Mouse (Mus musculus) frontal cortex, adult 2 months (tissue): ENCODE results near the gene Plcb2. TPM values are rescaled to one million over a fixed set of nuclear protein-coding genes. Genes with fewer than 3 reads are reported as not detected.

Source experiments
- DNase-seq, 2 experiments: peaks; one replicate each; pipeline ENCODE4 v3.0.0; 2022; ENCODE audit warnings: low spot score in 1 of 2; ENCODE audit errors: extremely low spot score in 1 of 2
- polyA plus RNA-seq: library from polyadenylated mRNA; depleted of rRNA; stranded (reverse); fragments of >200 nt; gene quantifications from 2 replicates; pipeline ENCODE4 v1.2.3, GENCODE M21; 2012

The Plcb2 gene
- polyA plus RNA-seq, 1 experiment: 3.5 TPM

DNA sequence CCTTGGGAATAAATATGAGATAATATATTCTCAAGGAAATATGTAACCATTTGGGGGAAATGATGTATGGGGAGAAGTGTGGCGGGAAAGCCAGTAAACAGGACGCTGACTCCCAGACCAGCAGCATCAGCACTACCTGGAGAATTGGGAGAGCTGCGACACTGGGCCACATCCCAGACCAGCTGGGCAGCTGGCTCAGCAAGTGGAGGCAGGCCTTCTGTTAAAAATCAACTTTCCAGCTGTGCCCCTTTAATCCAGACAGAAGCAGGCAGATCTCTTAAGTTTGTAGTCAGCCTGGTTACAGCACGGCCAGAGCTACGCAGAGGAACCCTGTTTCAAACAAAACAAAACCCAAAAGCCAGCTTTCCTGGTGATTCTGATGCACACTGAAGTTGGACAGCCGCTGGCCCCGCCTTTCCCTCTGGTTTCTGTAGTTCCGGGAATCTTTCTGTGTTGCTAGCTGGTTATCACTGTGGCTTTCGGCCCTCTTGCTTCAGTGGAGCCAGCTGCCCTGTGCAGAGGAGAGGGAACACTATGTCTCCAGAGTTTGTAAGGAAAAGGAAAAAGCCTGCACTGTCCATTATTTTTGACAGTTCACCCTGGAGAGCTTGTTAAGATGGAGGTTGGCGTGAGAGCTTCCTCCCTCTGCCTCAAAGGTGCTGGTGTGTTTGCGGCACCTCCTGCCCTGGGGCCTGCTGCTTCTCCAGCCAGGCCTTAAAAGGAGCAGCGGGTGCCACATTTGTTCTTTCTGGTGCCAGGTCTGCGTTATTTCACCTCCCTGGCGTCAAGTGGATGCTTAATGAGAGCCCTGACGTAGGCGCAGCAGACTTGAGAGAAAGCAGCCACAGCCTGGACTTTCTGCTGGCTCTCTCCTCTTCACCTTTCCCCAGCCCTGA is 23.9 kb upstream of the Plcb2 start:
- DNase-seq: no peak

GRCm38 (mm10) chr2:118750476-118750875 is 22.2 kb upstream of the Plcb2 start:
- DNase-seq: no peak

DNA sequence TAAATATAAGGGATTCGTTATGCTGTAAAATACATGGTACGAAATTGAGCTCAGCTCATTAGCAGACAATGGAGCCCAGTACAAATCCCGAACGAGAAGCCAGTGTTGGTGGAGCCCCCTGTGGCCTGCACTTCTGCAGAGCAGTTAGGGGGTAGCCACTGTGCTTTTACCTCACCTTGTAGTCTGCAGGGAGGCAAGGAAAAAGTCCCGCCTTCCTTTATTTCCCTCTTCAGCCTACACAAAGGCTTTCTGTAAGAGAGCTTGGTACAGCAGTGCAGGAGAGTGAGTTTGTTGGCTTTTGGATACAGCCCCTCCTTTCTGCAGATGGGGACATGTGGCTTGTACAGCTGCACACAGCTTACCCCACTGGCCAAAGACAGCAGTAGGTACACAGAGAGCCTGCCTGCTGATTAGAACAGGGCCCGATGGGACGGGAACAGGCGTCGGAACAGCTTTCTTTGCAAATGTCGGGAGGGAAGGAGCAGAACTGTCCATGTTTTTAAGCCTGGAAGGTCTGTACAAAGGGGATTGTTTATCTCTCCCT is 21.2 kb upstream of the Plcb2 start:
- DNase-seq: no peak

GRCm38 (mm10) chr2:118747301-118747960 is 19.2 kb upstream of the Plcb2 start:
- no peak for DNase-seq

- no peak for DNase-seq
Observed at GRCm38 (mm10) chr2:118745915-118746901, 18.0 kb upstream of the Plcb2 start.

- DNase-seq: peak; percentile 83 to 93
Observed at GRCm38 (mm10) chr2:118745232-118745884, 17.1 kb upstream of the Plcb2 start, which contains the start of gene Inafm2. Inafm2 (plus strand) TSS chr2:118745758.

DNA sequence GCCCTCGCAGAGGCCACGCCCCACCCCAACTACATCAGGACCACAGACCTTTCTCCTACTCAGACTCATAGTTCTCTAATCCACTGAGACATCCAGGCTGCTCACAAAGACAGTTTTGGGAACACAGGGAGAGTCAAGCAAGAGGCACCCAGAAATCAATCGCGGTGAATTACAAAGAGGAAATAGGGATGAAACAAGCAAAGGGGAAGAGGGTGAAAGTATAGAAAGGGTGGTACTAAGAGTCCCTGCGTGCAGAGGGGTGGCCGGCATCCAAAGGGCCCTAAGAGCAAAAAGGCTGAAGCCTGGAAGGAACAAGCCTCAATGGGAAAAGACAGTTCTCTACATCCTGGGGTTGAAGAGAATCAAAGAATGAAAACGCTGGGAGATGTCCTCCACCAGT is 16.4 kb upstream of the Plcb2 start:
- DNase-seq: no peak

DNA sequence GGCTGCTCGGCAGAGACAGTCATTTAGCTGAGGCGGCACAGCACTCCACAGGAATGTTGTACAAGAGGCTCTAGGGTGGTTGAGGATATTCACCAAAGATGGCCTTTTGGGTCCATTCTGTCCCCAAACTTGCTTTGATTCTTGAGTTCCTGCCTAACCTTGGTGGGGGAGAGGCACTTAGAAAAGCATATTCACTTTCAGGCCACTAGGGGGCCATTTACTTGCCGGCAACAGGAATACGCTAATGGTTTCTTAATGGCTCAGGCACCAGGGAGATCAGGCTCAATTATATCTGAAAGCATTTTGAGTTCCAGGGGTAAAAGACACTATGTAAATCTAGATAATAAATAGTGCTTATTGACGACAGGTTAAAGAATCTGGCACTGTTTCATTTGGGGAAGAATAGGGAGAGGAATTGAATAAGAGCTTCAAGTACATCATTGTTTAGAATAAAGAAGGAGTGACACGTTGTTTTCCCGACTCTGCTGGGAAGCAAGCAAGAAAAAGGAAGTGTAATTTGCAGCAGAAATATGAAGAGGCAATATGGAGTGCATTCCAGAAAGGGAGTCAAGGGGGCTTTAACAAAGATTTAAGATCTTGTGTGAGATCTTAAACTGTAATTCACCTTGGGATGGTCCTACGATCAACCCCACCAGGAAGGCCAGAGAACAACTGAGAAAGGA is 15.2 kb upstream of the Plcb2 start:
- peak in 1 of 2 experiments; percentile 69 for DNase-seq

DNA sequence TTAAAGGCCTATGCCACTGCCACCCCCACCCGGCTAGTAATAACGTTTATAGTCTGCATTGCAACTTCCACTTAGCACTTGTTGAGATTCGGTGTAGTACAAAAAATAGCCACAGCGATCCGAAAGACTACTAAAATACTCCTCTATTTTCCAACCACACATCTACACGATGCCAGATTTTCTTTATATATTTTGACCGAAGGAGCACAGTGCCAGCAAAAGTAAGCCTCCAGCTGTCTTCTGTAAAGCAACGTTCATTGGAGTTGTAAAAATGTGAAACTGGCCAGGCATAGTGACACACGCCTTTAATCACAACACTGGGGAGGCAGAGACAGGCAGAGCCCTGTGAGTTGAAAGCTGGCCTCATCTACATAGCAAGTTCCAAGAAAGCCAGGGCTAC is 12.9 kb upstream of the Plcb2 start:
- DNase-seq: peak in 1 of 2 experiments; percentile 57

DNA sequence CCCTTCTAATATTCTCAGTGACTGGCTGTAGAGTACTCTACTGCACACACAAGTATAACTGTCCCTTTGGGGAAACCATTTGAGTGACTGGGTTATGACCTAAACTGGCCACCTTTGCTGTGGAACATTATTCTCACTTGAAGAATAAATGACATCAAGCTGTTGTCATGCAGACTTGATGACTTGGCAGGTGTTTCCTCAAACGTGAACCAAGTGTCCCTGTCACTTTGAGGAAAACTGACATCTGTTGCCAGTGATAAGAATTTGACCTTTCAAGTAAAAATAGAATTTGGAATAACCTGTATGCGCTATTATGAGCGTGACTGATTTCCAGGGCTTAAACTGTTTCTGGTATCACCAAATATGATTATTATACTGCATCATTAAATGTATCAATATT is 12.1 kb upstream of the Plcb2 start:
- DNase-seq: no peak

- peak in 1 of 2 experiments; percentile 66 for DNase-seq
Observed at GRCm38 (mm10) chr2:118733341-118733740, 5.1 kb upstream of the Plcb2 start.

GRCm38 (mm10) chr2:118731981-118732380 is 3.7 kb upstream of the Plcb2 start:
- no peak for DNase-seq

DNA sequence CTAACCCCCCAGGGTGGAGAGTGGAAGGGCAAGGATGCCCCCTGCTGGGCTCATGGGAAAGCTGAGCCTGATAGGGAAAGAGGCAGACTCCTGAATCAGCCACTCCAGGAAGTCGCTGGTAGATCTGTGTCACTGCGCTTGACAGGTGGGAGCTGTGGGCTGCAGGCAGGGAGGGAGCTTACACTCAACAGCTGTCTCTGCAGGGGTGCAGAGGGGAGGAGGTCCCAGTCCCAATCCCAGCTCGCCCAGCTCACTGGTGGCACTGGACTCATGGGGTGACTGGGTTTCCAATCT is 2.3 kb upstream of the Plcb2 start:
- DNase-seq: peak in 1 of 2 experiments; percentile 91

GRCm38 (mm10) chr2:118729816-118730621 is 1.8 kb upstream of the Plcb2 start:
- DNase-seq: no peak

- no peak for DNase-seq
Observed at GRCm38 (mm10) chr2:118729194-118729593, 956 bp upstream of the Plcb2 start.

DNA sequence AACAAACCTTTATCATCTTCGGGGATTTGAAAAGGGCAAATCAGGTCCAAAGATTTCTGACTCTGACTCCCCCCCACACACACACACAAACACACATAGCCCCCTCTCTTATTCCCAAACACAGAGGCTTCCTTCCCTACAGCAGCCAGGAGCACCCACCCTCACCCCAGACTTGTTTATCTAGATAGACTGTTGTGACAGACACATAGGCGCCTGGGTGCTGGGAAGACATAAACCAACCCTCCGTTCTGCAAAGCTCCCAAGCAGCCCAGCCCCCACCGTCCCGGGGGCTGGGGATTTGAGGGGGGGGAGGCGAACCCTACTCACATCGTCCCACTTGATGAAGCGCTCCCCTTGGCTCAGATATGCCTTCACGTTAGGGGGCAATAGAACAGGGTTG is 327 bp downstream of the Plcb2 start:
- DNase-seq: no peak

- DNase-seq: no peak
Observed at GRCm38 (mm10) chr2:118726873-118727272, 1.4 kb downstream of the Plcb2 start.

DNA sequence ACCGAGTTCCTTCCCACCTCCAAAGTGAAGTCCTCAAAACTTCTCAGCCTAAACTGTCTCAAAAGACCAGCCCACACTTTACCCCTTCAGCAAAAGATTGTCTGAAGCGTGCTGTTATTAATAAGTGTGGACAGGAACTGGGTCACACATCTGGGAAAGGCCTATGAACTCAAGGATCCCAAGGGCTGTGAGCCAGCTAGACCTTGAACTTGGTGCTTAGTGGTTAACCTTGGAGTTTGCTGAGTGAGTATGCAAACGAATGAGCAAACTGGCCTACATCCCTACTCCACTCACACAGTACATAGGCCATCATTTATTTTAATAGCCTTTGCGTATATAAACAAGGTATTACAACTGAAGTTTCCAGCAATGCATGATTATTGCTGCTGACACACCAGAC is 2.7 kb downstream of the Plcb2 start:
- no peak for DNase-seq
